Mouse (Mus musculus) brain, embryonic 18.5 days (tissue): ENCODE data around the gene Olfr1286.

Experiments
- DNase-seq: peaks from one replicate; pipeline ENCODE4 v3.0.0-alpha.2; 2012; ENCODE audit warnings: low read depth, low spot score

The Olfr1286 gene

GRCm38 (mm10) chr2:111422931-111423330 is at the start of gene Olfr1286:
TSS of gene Olfr1286 (minus strand) at chr2:111423115.
- DNase-seq: no peak

- no peak for DNase-seq
Observed at GRCm38 (mm10) chr2:111448842-111449241, 25.9 kb upstream of the Olfr1286 start, which contains the start of gene Olfr1287. TSS of gene Olfr1287 (plus strand) at chr2:111449142.

GRCm38 (mm10) chr2:111375222-111375621 is 47.7 kb downstream of the Olfr1286 start, which contains the start of gene Olfr1284:
TSS of gene Olfr1284 (plus strand) at chr2:111375522.
- DNase-seq: no peak
